Mouse (Mus musculus) gastrocnemius, adult 2 months (tissue): Measurements from ENCODE around the gene Adra1b. TPM values are rescaled to one million over a fixed set of nuclear protein-coding genes. Genes with fewer than 3 reads are reported as not detected.
A peak's percentile ranks its signal among the peaks of the same experiment; 100 is the strongest.

ENCODE experiments used
- DNase-seq: peaks from one replicate; pipeline ENCODE4 v3.0.0; 2022
- H3K27ac ChIP-seq: fragments of 200-600 bp; 2 replicates; pipeline ENCODE4 v1.8.1; 2022; ENCODE audit warnings: mild to moderate bottlenecking
- H3K4me3 ChIP-seq: fragments of 200-600 bp; 2 replicates; pipeline ENCODE4 v1.8.1; 2022; ENCODE audit warnings: mild to moderate bottlenecking, moderate library complexity
- CTCF ChIP-seq: fragments of 200-600 bp; IDR thresholded peaks from 2 replicates; pipeline ENCODE4 v1.8.1; 2022; ENCODE audit warnings: antibody characterized with exemption, mild to moderate bottlenecking, moderate library complexity
- intact Hi-C: fragments of 180-260 bp; cut with DNase I; formaldehyde crosslinking; loops from one replicate; pipeline ENCODE4 v1.15.1; 2025
- total RNA-seq, 2 experiments: library from RNA; stranded (reverse); gene quantifications; 2 replicates each; pipeline ENCODE4 v1.2.3; 2021

Adra1b gene
- total RNA-seq, 2 experiments from 2014 or later = 0.26 to 0.42 TPM

DNA sequence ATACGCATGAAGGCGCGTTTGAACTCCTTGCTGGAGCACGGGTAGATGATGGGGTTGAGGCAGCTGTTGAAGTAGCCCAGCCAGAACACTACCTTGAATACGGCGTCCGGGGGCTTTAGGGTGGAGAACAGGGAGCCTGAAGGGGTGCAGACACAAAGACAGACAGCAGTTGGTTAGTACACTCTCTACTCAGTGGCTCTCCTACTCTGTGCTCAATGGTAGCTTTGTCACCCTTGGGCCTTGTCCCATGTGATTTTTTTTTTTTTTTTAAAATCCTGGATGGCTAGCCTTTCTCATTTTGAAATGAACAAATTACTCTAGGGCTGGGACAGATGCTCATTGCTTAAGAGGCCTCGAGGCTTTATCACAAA lies 124.7 kb downstream of the Adra1b start:
- TF ChIP-seq CTCF = no peak
- peak overlapping the region; percentile 48 for H3K4me3 ChIP-seq
- H3K27ac ChIP-seq = no peak overlapping the region
- intact Hi-C loops = no loop called here
- DNase-seq = no peak

GRCm38 (mm10) chr11:43775469-43776323 lies 125.3 kb downstream of the Adra1b start:
- H3K27ac ChIP-seq = no peak overlapping the region
- H3K4me3 ChIP-seq = peak overlapping the region; percentile 48
- TF ChIP-seq CTCF = no peak
- no peak for DNase-seq
- intact Hi-C loops = no loop called here

GRCm38 (mm10) chr11:43773725-43774124 lies 127.3 kb downstream of the Adra1b start:
- intact Hi-C loops = no loop called here
- Histone ChIP-seq H3K4me3 (no peak overlapping the region), H3K27ac (no peak overlapping the region)
- DNase-seq = no peak
- no peak for TF ChIP-seq CTCF

GRCm38 (mm10) chr11:43770110-43770509 lies 130.9 kb downstream of the Adra1b start:
- no peak overlapping the region for H3K27ac ChIP-seq
- no peak for TF ChIP-seq CTCF
- H3K4me3 ChIP-seq = no peak overlapping the region
- intact Hi-C loops = no loop called here
- DNase-seq = no peak

GRCm38 (mm10) chr11:43767749-43768148 lies 133.3 kb downstream of the Adra1b start:
- DNase-seq = no peak
- intact Hi-C loops = no loop called here
- Histone ChIP-seq H3K4me3 (no peak overlapping the region), H3K27ac (no peak overlapping the region)
- TF ChIP-seq CTCF = no peak

- peak; percentile 76 for DNase-seq
- peak; percentile 87 for TF ChIP-seq CTCF
- no peak overlapping the region for H3K27ac ChIP-seq
- peak overlapping the region; percentile 67 for H3K4me3 ChIP-seq
- intact Hi-C loops = loop anchor here (1.0 kb wide), 1 partner anchor 564 kb away; no protein-coding TSS in a partner anchor
Observed at GRCm38 (mm10) chr11:43766922-43767648, 133.9 kb downstream of the Adra1b start.

GRCm38 (mm10) chr11:43758436-43758835 lies 142.6 kb downstream of the Adra1b start:
- peak; percentile 27 for DNase-seq
- no peak overlapping the region for H3K4me3 ChIP-seq
- no peak overlapping the region for H3K27ac ChIP-seq
- TF ChIP-seq CTCF = no peak
- intact Hi-C loops = loop anchor here (10.0 kb wide), 1 partner anchor 706 kb away; no protein-coding TSS in a partner anchor

DNA sequence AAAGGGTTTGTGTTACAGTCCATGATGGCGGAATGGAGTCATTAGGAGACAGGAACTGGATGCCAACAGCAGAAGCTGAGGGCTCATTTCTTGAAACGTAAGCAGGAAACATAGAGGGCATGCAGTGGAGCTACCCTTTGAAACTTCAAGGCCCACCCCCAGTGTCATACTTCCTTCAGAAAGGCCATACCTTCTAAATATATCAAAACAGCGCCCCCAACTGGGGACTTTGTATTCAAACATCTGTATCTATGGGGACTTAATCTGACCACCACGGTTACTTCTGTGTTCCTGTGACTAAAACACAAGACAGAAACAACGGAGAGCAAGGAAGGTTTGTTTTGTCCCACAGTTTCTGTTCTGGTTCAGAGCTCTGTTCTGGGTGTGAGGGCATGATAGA lies 145.6 kb downstream of the Adra1b start:
- peak; percentile 17; the same call in 1 of the 2 replicates for TF ChIP-seq CTCF
- intact Hi-C loops = loop anchor here (10.0 kb wide), 1 partner anchor 709 kb away; no protein-coding TSS in a partner anchor
- no peak overlapping the region for H3K27ac ChIP-seq
- DNase-seq = no peak
- no peak overlapping the region for H3K4me3 ChIP-seq

DNA sequence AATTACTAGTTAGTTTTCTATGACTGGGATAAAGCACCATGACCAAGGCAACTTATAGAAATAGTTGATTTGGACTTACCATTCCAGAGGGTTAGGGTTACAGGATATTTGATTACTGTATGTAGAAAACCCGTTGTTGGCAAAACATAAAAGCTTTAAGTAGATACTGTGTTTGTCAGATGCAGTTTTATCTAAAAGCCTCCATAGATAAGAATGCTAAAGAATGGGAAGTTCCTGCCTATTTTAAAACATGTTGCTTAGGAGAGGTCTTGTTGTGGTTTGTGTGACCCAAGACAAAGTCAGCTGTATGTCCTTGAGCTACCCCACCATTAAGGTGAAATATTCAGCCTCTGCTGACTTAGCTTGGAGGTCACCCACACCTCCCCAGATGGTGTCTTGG lies 146.4 kb downstream of the Adra1b start:
- Histone ChIP-seq H3K4me3 (no peak overlapping the region), H3K27ac (no peak overlapping the region)
- TF ChIP-seq CTCF = no peak
- intact Hi-C loops = loop anchor here (10.0 kb wide), 1 partner anchor 710 kb away; no protein-coding TSS in a partner anchor
- DNase-seq = no peak

GRCm38 (mm10) chr11:43751542-43751941 lies 149.5 kb downstream of the Adra1b start:
- Histone ChIP-seq H3K4me3 (no peak overlapping the region), H3K27ac (no peak overlapping the region)
- intact Hi-C loops = loop anchor here (10.0 kb wide), 1 partner anchor 713 kb away; no protein-coding TSS in a partner anchor
- TF ChIP-seq CTCF = peak; percentile 19; the same call in 1 of the 2 replicates
- DNase-seq = no peak

DNA sequence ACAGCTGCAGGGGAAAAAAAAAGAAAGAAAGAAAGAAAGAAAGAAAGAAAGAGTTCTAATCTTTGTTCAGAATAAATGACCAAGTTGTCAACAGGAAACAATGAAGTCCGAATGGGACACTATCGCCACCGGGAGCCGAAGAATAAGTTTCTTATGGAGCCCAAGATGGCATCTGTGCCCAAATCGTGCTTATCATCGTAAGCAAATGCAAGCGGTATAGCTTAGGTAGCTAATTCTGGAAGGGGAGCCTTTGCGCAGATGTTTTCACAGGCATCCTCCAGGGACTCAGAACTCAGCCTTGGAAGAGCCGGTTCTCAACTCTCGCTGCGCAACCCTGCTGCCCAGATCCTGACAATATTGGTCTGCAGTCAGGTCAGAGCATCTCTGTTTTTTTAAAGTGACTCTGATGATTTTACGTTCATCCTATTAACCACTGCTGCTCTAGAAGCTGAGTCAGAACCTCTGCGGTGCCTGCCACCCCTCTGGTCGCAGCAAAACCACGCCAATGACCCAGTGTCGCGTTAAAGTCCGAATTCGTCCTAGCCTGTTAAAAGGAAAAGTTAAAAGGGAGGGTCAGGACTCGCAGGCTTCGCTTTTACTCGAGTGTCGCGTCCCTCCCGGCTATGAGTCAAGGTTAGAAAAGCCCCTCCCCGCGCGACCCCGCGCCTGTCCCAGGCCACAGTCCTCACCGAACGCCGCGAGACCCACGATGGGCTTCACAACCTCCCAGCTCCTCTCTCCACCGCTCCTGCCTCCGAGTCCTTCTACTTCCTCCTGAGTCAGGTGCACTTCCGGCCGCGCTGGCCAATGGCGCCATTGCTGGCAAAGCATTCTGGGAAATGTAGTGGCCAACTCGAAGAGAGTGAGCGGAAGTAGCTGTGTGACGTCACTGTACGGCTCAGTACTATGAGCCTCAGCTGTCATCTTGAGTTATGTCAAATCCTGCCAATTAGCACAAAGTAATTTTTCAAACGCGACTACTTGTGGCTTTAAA lies 153.5 kb downstream of the Adra1b start, which contains the start of gene Ttc1:
Gene Ttc1, minus strand, starts transcription at position 776 of the 994 bp plus-strand sequence.
- TF ChIP-seq CTCF = no peak
- intact Hi-C loops = loop anchor here (5.0 to 10.0 kb wide), 2 partner anchors 65 to 253 kb away; partner anchors contain the start of gene Pwwp2a
- peak; percentile 98 for DNase-seq
- H3K4me3 ChIP-seq = peak within 1 kb of the TSS; percentile 96
- H3K27ac ChIP-seq = peak within 1 kb of the TSS; percentile 92
